Mouse (Mus musculus): Measurements from ENCODE around the gene Hist1h1c.

DNA sequence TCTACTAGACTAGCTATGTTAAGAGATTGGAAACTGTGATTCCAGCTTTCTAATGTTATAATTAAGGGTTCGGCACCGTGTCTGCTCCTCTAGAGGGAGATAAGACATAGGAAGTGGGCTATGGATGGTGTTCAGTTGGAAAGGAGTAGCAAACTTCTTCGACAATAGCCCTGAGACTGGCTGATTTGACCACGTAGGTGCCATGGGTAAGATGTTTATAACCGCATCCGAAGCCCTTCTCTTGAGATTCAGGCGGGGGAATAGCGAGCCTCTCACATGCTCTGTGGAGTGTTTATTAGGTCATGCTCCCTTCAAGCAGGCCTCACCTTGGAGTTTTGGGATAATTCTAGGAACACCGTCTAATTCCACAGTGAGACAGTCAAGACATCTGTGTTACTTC, 43.7 kb upstream of the Hist1h1c start:
- TF ChIP-seq POLR2A (IDR thresholded peaks at IDR 0.05; ENCODE audit: borderline replicate concordance, extremely low read depth, insufficient read depth, insufficient read length, poor library complexity, severe bottlenecking): no peak
- TF ChIP-seq CTCF (IDR thresholded peaks at IDR 0.05; ENCODE audit: borderline replicate concordance, extremely low read depth, insufficient read depth, insufficient read length): no peak

Measured in brain, embryonic 14.5 days (tissue).